Mouse (Mus musculus): ENCODE data around the gene Fam184a.
"Not testable (repeated sequence)": the region's sequence is repeated elsewhere in the genome, so short reads cannot be mapped to it uniquely, and the experiment has no call there.

Fam184a gene

GRCm38 (mm10) chr10:53688952-53689584, 61.9 kb downstream of the Fam184a start:
- no peak for DNase-seq (ENCODE audit: low read depth, low spot score)

DNA sequence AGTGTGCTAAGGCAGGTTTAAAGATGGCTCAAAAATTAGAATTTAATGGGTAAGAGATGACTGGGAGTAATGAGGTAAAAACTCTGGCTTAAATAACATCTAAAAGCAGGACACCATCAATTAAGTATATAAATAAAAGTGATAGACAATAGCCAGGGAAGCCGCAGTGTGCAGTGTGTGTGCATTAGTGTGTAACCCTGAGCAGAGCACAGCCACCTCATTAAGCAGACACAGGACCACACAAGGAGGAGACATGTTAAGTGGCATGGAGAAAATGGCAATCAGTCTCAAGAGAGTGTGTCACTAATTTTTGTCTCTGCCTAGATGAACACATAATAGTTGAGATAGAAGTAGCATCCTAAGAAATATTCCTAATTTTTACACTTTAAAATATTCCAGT, 62.4 kb downstream of the Fam184a start:
- no peak for DNase-seq (ENCODE audit: low read depth, low spot score)

- no peak for DNase-seq (ENCODE audit: low read depth, low spot score)
Measured at GRCm38 (mm10) chr10:53687888-53688287, 63.0 kb downstream of the Fam184a start.

DNA sequence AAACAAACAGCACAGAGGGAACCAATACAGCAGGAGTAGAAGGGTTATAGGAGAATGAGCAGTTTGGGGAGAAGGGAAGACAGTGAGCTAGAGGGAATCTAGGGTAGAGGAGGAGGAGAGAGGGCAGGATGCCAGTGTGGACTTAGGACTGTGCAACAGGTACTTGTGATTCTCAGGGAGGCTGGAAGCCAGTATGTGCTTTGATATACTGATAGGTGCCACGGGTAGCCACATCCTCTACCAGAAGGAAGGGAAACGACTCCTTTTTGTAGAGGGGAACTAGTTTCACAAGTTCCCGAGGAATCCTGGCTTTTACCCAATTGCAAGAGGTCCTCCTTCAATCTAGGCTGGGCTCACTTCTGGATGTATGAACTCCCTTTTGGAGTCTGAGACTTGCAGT, 65.1 kb downstream of the Fam184a start:
- DNase-seq (ENCODE audit: low read depth, low spot score): no peak

- no peak for DNase-seq (ENCODE audit: low read depth, low spot score)
Measured at GRCm38 (mm10) chr10:53683226-53683625, 67.7 kb downstream of the Fam184a start.

DNA sequence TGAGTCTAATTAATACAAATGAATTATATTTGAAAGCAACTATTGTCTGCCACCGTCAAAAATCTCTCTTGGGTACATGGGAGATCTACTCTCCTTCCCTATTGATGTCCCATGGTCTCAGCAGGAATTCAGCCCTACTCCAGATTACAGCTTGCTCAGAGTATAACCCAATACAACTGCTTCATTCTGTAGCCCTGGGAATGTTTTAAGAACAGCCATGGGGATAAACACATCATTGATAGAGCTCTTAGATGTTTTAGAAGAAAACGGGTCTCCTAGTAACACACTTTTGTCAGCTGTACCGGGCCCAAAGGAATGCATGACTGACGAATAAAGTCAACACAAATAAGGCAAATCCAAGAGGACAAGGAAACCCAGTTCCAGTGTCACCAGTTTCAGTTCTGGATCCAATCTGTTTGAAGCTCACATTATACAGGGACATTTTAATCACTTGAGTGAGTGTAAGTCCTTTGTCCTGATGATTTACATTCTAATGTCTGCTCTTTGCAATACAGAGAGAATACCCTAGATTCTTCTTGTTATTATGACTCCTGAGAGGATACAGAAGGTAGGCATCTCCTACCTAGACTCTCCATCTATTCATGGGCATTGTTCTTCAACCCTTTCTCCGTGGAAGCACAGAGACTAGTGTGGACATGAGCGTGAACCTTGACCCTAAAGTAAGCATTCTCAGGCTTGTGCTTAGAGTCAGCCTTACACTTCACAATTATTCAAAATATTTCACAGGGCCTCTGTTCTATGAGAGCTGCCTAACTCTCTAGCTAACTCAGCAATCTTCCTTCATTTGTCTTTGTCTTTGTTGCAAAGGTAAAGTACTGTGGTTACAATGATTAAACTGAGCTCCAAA, 71.0 kb downstream of the Fam184a start:
- DNase-seq (ENCODE audit: low read depth, low spot score): no peak

- no peak for DNase-seq (ENCODE audit: low read depth, low spot score)
Measured at GRCm38 (mm10) chr10:53661788-53662187, 89.1 kb downstream of the Fam184a start.

- DNase-seq (ENCODE audit: low read depth, low spot score): peak; percentile 31
Measured at GRCm38 (mm10) chr10:53654239-53654638, 96.7 kb downstream of the Fam184a start.

DNA sequence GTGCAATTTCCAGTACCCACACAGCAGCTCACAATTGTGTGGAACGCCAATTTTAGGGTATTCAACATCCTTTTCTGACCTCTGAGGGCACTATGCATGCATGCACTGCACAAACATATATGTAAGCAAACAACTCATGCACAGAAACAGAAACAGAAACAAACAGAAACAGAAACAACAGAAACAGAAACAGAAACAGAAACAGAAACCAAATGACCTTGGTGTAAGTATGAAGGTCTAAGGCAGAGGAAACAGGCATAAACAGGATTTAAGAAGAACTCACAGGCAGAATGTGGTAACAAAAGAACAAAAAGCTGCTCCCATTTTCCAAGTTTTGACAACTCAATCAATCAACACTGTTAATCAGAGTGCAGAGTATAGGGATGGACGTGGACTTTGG, 100.2 kb downstream of the Fam184a start:
- no peak for DNase-seq (ENCODE audit: low read depth, low spot score)

GRCm38 (mm10) chr10:53641507-53641906, 109.4 kb downstream of the Fam184a start:
- DNase-seq (ENCODE audit: low read depth, low spot score): peak; percentile 54

DNA sequence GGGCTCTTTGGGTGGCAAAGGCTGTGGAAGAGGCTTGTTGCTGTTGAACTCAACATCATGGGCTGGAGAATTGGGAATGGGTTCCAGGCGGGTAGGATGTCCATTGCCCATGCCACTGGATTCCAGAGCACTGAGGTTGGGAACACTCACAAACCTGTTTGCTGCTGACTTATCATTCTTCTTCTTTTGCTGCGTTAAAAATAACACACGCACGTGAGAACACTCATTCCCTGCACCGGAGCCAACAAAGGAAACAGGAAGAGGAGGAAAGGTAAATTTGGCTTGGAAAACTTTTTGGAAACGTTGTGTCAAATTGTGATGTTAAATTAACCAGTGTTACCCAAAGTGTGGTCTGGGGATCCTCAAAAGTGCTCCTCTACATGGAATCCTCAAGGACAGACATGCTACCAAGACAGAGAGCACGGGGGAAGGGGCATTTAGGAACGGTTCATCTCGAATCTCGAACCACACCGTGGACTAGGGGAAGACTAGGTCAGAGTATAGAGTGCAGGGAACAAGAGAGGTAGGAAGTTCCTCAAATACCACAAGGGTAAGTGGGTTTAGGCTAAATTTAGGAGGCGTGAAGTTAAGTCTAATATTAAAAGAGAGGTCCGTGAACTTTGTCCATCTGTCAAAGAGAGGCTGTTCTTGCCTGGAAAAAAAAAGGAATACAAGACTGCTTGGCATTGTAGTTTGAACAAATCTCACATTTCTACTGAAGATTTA, 115.5 kb downstream of the Fam184a start:
- DNase-seq (ENCODE audit: low read depth, low spot score): no peak

- DNase-seq (ENCODE audit: low read depth, low spot score): no peak
Measured at GRCm38 (mm10) chr10:53634160-53634559, 116.8 kb downstream of the Fam184a start.

GRCm38 (mm10) chr10:53630339-53630738, 120.6 kb downstream of the Fam184a start, which contains the start of gene Mcm9:
Gene Mcm9, minus strand, starts transcription at chr10:53630439.
- DNase-seq (ENCODE audit: low read depth, low spot score): not testable (repeated sequence)

GRCm38 (mm10) chr10:53629918-53630250, 121.0 kb downstream of the Fam184a start:
- DNase-seq (ENCODE audit: low read depth, low spot score): peak; percentile 97

- peak; percentile 94 for DNase-seq (ENCODE audit: low read depth, low spot score)
Measured at GRCm38 (mm10) chr10:53629247-53629917, 121.5 kb downstream of the Fam184a start.

DNA sequence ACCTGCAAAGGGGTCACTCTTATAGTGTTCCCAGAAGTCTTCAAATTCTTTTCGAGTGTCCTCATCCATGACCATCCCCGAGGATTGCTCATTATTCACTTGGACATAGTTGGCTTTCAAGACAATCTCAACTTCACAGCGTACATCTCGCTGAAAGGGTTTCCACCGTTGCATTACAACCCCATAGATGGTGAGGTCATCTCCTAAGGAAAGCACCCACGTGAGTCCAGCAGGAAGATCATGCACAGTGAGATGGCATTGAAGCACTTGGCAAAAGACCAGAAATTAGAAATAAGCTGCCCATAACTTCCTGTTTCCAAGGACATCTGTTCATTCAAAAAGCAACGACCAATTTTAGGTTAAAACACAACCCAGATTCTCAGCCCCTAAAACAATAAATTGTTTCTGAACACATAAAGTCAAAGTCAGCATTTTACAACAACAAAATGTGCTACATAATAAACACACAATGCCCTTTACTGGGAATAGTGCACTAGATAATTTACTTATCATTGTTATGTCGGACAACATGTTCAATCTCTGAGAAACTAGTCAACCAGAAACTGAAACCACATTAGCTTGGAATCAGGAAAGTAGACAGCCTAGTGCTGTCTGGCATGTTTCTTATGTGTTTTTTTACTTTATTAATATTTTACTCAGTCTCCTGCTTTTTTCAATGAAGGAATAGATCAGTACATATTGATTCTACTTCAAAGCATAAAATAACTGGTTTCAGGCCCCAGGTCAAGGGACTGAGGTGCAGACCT, 134.9 kb downstream of the Fam184a start:
- peak; percentile 25 for DNase-seq (ENCODE audit: low read depth, low spot score)

DNA sequence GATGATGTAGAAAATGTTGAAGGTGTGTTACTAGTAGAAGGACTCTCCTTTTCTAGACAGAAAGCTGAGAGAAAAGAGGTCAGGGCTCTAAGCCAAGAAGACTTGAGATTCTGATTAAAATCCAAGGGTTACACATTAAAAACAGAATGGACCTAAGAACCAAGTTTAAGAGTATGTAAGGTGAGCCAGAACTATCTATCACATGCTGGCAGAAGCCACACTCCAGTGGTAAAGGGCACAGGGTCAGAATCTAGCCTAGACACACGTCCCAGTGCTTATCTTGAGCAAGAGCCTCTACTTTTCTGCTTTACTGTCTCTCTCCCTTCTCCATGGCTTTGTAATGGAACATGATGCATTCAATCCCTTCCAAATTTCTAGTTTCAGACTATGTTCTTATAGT, 137.0 kb downstream of the Fam184a start:
- DNase-seq (ENCODE audit: low read depth, low spot score): no peak

DNA sequence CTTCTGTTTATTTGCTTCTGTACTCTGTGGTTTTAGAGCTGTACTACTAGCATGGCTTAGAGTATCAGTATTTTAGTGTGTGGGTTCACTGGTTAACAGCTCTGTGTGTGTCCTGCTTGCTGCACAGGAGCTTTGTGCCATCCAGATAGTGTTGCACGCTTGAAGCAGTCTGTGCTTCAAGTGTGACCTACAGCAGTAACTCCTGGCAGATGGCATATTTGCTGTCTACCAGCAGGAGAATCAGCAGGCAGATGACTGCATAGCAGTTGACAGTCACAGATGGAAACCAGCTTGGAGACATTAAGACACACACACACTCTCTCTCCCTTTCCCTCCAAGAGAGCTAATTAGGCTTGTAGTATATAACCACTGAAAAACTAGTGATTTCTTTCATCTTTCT, 138.8 kb downstream of the Fam184a start:
- no peak for DNase-seq (ENCODE audit: low read depth, low spot score)

- no peak for DNase-seq (ENCODE audit: low read depth, low spot score)
Measured at GRCm38 (mm10) chr10:53608274-53608673, 142.6 kb downstream of the Fam184a start.

- peak; percentile 41 for DNase-seq (ENCODE audit: low read depth, low spot score)
Measured at GRCm38 (mm10) chr10:53605328-53605727, 145.6 kb downstream of the Fam184a start.

DNA sequence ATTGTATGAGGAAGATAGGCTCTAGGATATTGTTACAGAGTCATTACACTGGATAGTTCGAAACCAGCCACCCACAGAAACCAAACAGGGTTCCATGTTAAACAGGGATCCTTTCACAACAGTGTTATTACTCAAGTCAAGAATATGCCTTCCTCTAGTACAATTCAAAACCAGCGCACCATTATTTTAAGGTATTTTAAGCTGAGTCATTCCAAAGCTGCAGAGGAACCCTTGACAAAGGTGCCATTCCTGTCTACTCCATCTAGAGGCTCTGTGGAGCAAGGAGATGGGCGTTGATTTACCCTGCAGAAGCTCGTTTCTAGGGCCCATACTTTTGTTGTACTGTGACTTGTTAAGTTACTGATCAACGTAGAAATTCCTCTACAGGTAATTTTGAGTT, 152.1 kb downstream of the Fam184a start:
- DNase-seq (ENCODE audit: low read depth, low spot score): peak; percentile 58
